Mouse (Mus musculus) midbrain, embryonic 15.5 days (tissue): ENCODE data around the gene Pcbp2. TPM values are rescaled to one million over a fixed set of nuclear protein-coding genes. Genes with fewer than 3 reads are reported as not detected.
A peak's percentile ranks its signal among the peaks of the same experiment; 100 is the strongest.

ENCODE experiments used
- ATAC-seq: fragments of 200-750 bp; cut with Nextera tagmentation; replicated peaks from 2 replicates; pipeline ENCODE4 v1.8.0; 2017; ENCODE audit warnings: moderate TSS enrichment
- H3K27ac ChIP-seq: fragments of 300-500 bp; sonication (generic); 2 replicates; pipeline ENCODE4 v1.5.1; 2015; ENCODE audit warnings: mild to moderate bottlenecking, inconsistent platforms
- H3K27me3 ChIP-seq: fragments of 300-500 bp; sonication (generic); replicated peaks from 2 replicates; pipeline ENCODE4 v1.6.1; 2015; ENCODE audit warnings: inconsistent platforms
- H3K36me3 ChIP-seq: fragments of 300-500 bp; sonication (generic); replicated peaks from 2 replicates; pipeline ENCODE4 v1.6.1; 2015; ENCODE audit warnings: inconsistent platforms
- H3K4me1 ChIP-seq: fragments of 300-500 bp; sonication (generic); 2 replicates; pipeline ENCODE4 v1.6.1; 2015; ENCODE audit warnings: inconsistent platforms
- H3K4me2 ChIP-seq: fragments of 300-500 bp; sonication (generic); 2 replicates; pipeline ENCODE4 v1.6.1; 2015; ENCODE audit warnings: inconsistent platforms, mild to moderate bottlenecking, moderate library complexity
- H3K4me3 ChIP-seq: fragments of 300-500 bp; sonication (generic); 2 replicates; pipeline ENCODE4 v1.5.1; 2015; ENCODE audit warnings: mild to moderate bottlenecking, inconsistent platforms
- H3K9ac ChIP-seq: fragments of 300-500 bp; sonication (generic); 2 replicates; pipeline ENCODE4 v1.6.1; 2015; ENCODE audit warnings: mild to moderate bottlenecking, inconsistent platforms
- H3K9me3 ChIP-seq: fragments of 300-500 bp; sonication (generic); 2 replicates; pipeline ENCODE4 v1.6.1; 2016; ENCODE audit warnings: inconsistent platforms
- WGBS: fragments of 180-500 bp; shearing (Covaris S2); methylation state at CpG from one replicate; pipeline ENCODE4 v1.1.7; 2015; ENCODE audit warnings: mixed read lengths; 5-methylcytosine and 5-hydroxymethylcytosine counted together
- polyA plus RNA-seq: library from polyadenylated mRNA; unstranded; fragments of >200 nt; fragmentation: Nextera tagmentation; extraction: Ambion mirVana; gene quantifications from 2 replicates; pipeline ENCODE4 v1.2.1, GENCODE M21; 2015

Gene Pcbp2
- polyA plus RNA-seq, 1 experiment from 2014 or later, result 126 TPM

- H3K4me3 ChIP-seq, result peak overlapping the region; percentile 49
- H3K4me1 ChIP-seq, result peaks cover 66% of the 10 kb centered on the region
- H3K9ac ChIP-seq, result 0 out of 2 replicates have a peak overlapping the region, but pooled peaks have one; percentile 37
- no peaks in the 10 kb centered on the region for H3K27me3 ChIP-seq
- peak overlapping the region; percentile 64 for H3K4me2 ChIP-seq
- H3K36me3 ChIP-seq, result 0 out of 2 replicates have a peak, but pooled peaks cover 4% of the 10 kb centered on the region
- WGBS, result 10% methylated on average over 6 of the region's 6 CpGs
- no peaks in the 10 kb centered on the region for H3K9me3 ChIP-seq
- peak overlapping the region; percentile 87 for H3K27ac ChIP-seq
- no peak for ATAC-seq
These were observed 41.0 kb downstream of the Pcbp2 start for GRCm38 (mm10) chr15:102511285-102511833.

DNA sequence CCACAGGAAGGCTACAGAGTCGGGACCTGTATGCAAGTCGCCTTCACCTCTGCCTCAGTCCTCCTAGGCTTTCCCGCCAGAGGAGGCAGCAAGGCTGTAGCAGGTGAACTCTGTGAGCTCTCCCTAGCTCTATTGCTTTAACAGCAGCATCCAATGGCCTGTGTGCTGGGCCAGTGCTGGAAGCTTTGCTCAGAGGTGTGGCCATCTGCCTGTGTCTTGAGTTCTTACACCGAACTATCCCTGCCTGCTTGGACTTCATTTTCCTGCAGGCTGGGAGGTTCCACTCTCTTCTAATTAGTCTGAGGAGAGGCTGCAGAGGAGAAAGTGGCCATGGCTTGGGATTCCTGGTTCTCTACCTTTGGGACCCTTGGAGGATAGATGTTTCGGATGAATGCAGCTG, 41.7 kb downstream of the Pcbp2 start:
- Histone ChIP-seq H3K9me3 (no peaks in the 10 kb centered on the region), H3K36me3 (0 out of 2 replicates have a peak, but pooled peaks cover 4% of the 10 kb centered on the region), H3K4me2 (peak overlapping the region; percentile 64; the same call in 1 of the 2 replicates), H3K27ac (peak overlapping the region; percentile 87), H3K4me1 (peaks cover 66% of the 10 kb centered on the region), H3K27me3 (no peaks in the 10 kb centered on the region), H3K9ac (0 out of 2 replicates have a peak overlapping the region, but pooled peaks have one; percentile 10), H3K4me3 (no peak overlapping the region)
- no peak for ATAC-seq
- WGBS, result 23% methylated on average over 5 of the region's 5 CpGs

DNA sequence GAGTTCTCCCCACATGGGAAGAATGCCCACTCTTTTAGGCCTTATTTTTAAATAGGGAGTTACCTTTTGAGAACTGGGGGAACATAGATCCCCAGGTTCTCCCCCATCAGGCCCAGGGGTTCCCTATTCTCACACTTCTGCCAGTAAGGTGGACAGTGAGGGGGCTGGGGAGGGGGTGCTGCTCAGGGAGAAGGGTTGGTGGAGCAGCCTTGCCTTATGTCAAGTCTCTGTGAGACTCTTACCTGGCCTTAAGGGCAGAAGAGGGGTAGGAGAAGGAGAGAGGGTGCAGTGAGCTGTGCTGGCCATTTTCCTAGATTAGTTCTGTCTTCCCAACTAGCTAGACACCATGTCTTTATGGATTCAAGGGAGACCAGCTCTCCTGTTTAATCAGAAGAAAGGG, 42.1 kb downstream of the Pcbp2 start:
- Histone ChIP-seq H3K36me3 (0 out of 2 replicates have a peak, but pooled peaks cover 4% of the 10 kb centered on the region), H3K27me3 (no peaks in the 10 kb centered on the region), H3K4me3 (no peak overlapping the region), H3K27ac (peak overlapping the region; percentile 87), H3K4me1 (peaks cover 66% of the 10 kb centered on the region), H3K4me2 (peak overlapping the region; percentile 64; the same call in 1 of the 2 replicates), H3K9me3 (no peaks in the 10 kb centered on the region), H3K9ac (0 out of 2 replicates have a peak overlapping the region, but pooled peaks have one; percentile 0)
- no peak for ATAC-seq

DNA sequence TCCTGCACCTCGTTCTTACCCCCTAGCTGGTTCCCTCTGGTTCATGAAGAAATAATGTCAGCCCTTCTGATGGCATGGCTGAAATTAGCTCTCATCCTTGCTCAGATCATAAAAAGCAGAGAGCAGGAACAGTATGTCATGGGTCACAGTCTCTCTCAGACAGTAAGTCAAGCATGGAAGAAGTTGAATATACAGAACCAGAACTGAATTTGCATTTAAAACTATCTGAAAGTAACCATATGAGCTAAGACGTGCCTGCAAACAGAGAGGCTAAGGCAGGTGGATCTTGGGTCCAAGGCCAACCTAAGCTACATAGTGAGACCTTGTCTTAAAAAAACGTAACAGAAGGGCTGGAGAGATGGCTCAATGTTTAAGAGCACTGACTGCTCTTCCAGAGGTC, 42.7 kb downstream of the Pcbp2 start:
- no peak overlapping the region for H3K4me2 ChIP-seq
- no peaks in the 10 kb centered on the region for H3K27me3 ChIP-seq
- 82% methylated on average over 3 of the region's 3 CpGs for WGBS
- H3K36me3 ChIP-seq, result 0 out of 2 replicates have a peak, but pooled peaks cover 4% of the 10 kb centered on the region
- no peak overlapping the region for H3K27ac ChIP-seq
- peaks cover 66% of the 10 kb centered on the region for H3K4me1 ChIP-seq
- ATAC-seq, result no peak
- no peak overlapping the region for H3K4me3 ChIP-seq
- H3K9me3 ChIP-seq, result no peaks in the 10 kb centered on the region
- no peak overlapping the region for H3K9ac ChIP-seq

DNA sequence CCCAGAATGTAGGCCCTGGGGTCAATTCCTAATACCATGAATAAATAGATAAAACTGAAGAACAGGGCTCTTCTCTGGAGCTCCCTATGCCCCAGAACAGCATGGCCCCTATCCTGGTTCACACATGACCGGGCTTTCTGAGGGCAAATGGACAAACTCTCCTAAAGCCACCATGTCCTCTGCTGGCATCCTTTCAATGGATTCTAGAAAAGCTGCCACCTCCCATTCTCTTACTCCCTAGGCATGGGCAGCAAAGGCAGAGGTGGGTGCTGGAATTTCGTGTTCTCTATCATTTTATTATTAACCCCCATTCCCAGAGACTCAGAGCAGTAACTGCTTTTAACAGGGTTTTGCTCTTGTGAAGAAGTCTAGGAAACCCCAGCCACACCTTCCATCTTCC, 44.9 kb downstream of the Pcbp2 start:
- Histone ChIP-seq H3K27ac (no peak overlapping the region), H3K9ac (no peak overlapping the region), H3K4me3 (peak overlapping the region; percentile 66), H3K9me3 (no peaks in the 10 kb centered on the region), H3K4me1 (peaks cover 64% of the 10 kb centered on the region), H3K36me3 (no peaks in the 10 kb centered on the region), H3K4me2 (peak overlapping the region; percentile 88), H3K27me3 (no peaks in the 10 kb centered on the region)
- no peak for ATAC-seq
- WGBS, result 96% methylated on average over 2 of the region's 2 CpGs

- no peak for ATAC-seq
- Histone ChIP-seq H3K27me3 (no peaks in the 10 kb centered on the region), H3K9me3 (no peaks in the 10 kb centered on the region), H3K27ac (peak overlapping the region; percentile 100), H3K4me2 (peak overlapping the region; percentile 88), H3K36me3 (no peaks in the 10 kb centered on the region), H3K4me1 (peaks cover 62% of the 10 kb centered on the region), H3K9ac (peak overlapping the region; percentile 81), H3K4me3 (peak overlapping the region; percentile 66)
- WGBS, result 46% methylated on average over 4 of the region's 4 CpGs
These were observed 45.5 kb downstream of the Pcbp2 start for GRCm38 (mm10) chr15:102515791-102516190.

DNA sequence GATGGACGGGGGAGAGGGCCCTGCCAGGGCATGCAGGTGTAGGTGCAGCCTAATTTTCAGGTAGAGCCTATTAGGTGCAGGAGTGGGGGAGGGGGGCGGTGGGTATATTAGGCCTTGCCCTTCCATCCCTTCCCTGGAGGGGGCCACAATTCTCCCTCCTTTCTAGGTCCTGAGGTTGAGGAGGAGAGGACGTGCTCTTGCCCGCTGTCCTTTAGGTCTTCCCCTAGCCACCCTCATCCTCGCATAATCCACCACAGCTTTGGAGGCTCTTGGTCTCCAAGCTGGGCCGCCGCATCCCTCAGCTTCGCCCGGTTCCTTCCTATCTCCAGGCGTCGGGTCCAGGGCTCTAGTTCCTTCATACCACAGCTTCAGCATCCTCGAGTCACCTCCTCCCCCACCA, 46.0 kb downstream of the Pcbp2 start:
- no peaks in the 10 kb centered on the region for H3K27me3 ChIP-seq
- H3K4me2 ChIP-seq, result peak overlapping the region; percentile 88
- no peaks in the 10 kb centered on the region for H3K36me3 ChIP-seq
- H3K27ac ChIP-seq, result peak overlapping the region; percentile 100
- peak overlapping the region; percentile 66 for H3K4me3 ChIP-seq
- peak overlapping the region; percentile 81 for H3K9ac ChIP-seq
- ATAC-seq, result no peak
- no peaks in the 10 kb centered on the region for H3K9me3 ChIP-seq
- WGBS, result under 1% methylated on average over 11 of the region's 12 CpGs
- peaks cover 57% of the 10 kb centered on the region for H3K4me1 ChIP-seq

- Histone ChIP-seq H3K4me3 (peak within 1 kb of the TSS; percentile 66), H3K4me2 (peak within 1 kb of the TSS; percentile 88), H3K27ac (peak within 1 kb of the TSS; percentile 100), H3K36me3 (no peaks in the 10 kb centered on the region), H3K4me1 (peaks cover 51% of the 10 kb centered on the region), H3K9me3 (no peaks in the 10 kb centered on the region), H3K27me3 (no peaks in the 10 kb centered on the region), H3K9ac (peak within 1 kb of the TSS; percentile 81)
- ATAC-seq, result peak; percentile 7
- WGBS, result under 1% methylated on average over 43 of the region's 43 CpGs
These were observed 46.5 kb downstream of the Pcbp2 start, which contains the start of gene Map3k12 for GRCm38 (mm10) chr15:102516728-102517404. Gene Map3k12, minus strand, starts transcription at chr15:102517064.

DNA sequence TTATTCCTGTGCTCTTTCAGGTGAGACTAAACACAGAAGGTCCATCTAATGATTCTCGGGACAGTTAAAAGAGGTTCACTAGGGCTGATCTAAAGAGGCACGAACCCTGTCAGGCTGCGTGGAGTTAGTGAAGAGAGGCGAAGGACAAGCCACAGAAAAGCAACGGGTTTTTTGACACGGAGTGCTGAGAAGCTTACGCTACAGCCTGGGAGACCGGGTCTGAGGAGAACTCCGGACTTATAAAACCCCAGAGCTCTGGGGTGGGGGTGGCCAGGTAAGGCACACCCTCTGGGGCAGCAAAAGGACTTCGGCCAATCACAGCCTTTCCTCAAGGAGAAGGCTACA, 47.3 kb downstream of the Pcbp2 start:
- no peak for ATAC-seq
- peak overlapping the region; percentile 81 for H3K9ac ChIP-seq
- peak overlapping the region; percentile 100 for H3K27ac ChIP-seq
- peaks cover 44% of the 10 kb centered on the region for H3K4me1 ChIP-seq
- H3K9me3 ChIP-seq, result no peaks in the 10 kb centered on the region
- under 1% methylated on average over 10 of the region's 10 CpGs for WGBS
- H3K36me3 ChIP-seq, result no peaks in the 10 kb centered on the region; the same call in 1 of the 2 replicates
- peak overlapping the region; percentile 88 for H3K4me2 ChIP-seq
- H3K4me3 ChIP-seq, result peak overlapping the region; percentile 66
- H3K27me3 ChIP-seq, result no peaks in the 10 kb centered on the region

DNA sequence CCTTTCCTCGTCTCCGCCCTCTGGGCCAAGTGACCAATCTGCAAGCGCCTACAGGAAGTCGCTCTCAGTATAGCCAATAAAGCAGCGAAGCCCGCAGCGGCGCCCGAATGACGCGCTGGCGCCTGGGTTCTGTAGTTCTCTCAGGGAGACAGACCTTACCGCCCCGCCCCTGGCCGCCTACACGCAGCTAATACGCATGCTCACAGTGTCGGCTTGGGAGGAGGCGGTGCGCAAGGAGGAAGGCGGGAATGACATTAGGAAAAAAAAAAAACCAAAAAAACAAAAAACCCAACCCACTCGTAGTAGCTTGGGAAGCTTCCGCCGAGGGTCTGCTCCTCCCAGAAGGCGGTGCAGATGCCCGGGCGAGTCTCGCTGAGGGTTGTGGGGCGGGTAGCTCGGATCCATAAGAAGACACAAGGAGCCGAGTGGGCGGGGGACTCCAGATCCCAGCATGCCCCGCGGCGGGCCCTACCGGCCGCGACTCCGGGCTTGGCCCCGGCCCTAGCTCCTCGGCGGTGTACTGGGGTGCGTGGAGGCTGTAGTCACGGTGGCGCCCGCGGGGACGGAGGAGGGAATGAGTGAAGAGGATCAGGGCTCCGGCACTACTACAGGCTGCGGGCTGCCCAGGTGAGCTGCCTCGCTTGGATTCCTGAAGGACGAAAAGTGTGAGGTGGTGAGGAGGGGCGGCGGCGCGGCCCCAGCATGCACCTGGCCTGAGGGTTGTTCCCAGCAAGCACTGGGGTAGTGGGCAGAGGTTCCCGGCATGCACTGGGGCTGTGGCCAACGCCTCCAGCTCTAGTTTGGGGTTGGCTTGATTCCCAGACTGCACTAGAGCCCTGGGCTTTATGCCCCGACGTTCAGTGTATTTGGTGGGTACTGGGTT, 47.9 kb downstream of the Pcbp2 start, which contains the start of gene Tarbp2:
Gene Tarbp2 (plus strand): TSS at position 217 of the 883 bp plus-strand sequence.
- H3K9ac ChIP-seq, result peak within 1 kb of the TSS; percentile 83
- no peaks in the 10 kb centered on the region for H3K27me3 ChIP-seq
- peak within 1 kb of the TSS; percentile 66 for H3K4me3 ChIP-seq
- H3K9me3 ChIP-seq, result no peaks in the 10 kb centered on the region
- ATAC-seq, result peak; percentile 92
- peak within 1 kb of the TSS; percentile 88 for H3K4me2 ChIP-seq
- H3K27ac ChIP-seq, result peak within 1 kb of the TSS; percentile 100
- under 1% methylated on average over 60 of the region's 60 CpGs for WGBS
- peaks cover 38% of the 10 kb centered on the region for H3K4me1 ChIP-seq
- no peaks in the 10 kb centered on the region; the same call in 1 of the 2 replicates for H3K36me3 ChIP-seq

GRCm38 (mm10) chr15:102518859-102519201, 48.5 kb downstream of the Pcbp2 start:
- H3K9me3 ChIP-seq, result no peaks in the 10 kb centered on the region
- 23% methylated on average over 9 of the region's 9 CpGs for WGBS
- peak overlapping the region; percentile 83 for H3K9ac ChIP-seq
- no peaks in the 10 kb centered on the region for H3K27me3 ChIP-seq
- peak overlapping the region; percentile 66 for H3K4me3 ChIP-seq
- peak overlapping the region; percentile 100 for H3K27ac ChIP-seq
- H3K4me2 ChIP-seq, result peak overlapping the region; percentile 88
- peaks cover 4% of the 10 kb centered on the region; the same call in 1 of the 2 replicates for H3K36me3 ChIP-seq
- peaks cover 34% of the 10 kb centered on the region for H3K4me1 ChIP-seq
- ATAC-seq, result no peak
